Mouse (Mus musculus): ENCODE results near the gene Ccdc106. TPM values are rescaled to one million over a fixed set of nuclear protein-coding genes. Genes with fewer than 3 reads are reported as not detected.

Ccdc106 gene
- total RNA-seq, 1 experiment = 7.5 TPM

- in situ Hi-C loops (cut with MboI; ENCODE audit: low sequenced_read_pairs in 2 of 2, unreplicated experiment in 2 of 2) = no loop called here
- Histone ChIP-seq H3K9me3 (ENCODE audit: control insufficient read depth, insufficient read depth, low read depth, low read length) (no peaks in the 10 kb centered on the region), H3K36me3 (ENCODE audit: control insufficient read depth, insufficient read depth, low read length, poor library complexity, severe bottlenecking) (peaks cover 27% of the 10 kb centered on the region), H3K4me3 (ENCODE audit: insufficient read depth in 1 of 2, low read depth in 1 of 2, low read length in 2 of 2, poor library complexity in 1 of 2, severe bottlenecking in 1 of 2) (peak within 1 kb of the TSS; percentile 95 to 98), H3K9ac (ENCODE audit: insufficient read depth, low read depth, low read length, poor library complexity, severe bottlenecking) (peak within 1 kb of the TSS; percentile 100), H3K4me1 (ENCODE audit: control insufficient read depth in 2 of 2, insufficient read depth in 2 of 2, low read length in 2 of 2, poor library complexity in 1 of 2) (peaks cover 6 to 24% of the 10 kb centered on the region in 2 experiments; a peak in 3 of 4 replicates), H3K27ac (ENCODE audit: insufficient read depth, low read depth, low read length, poor library complexity, severe bottlenecking) (peak within 1 kb of the TSS; percentile 100)
- no peak for TF ChIP-seq MAFK (IDR thresholded peaks at IDR 0.05; ENCODE audit: insufficient read depth, low read depth, low read length)
- peak; percentile 82; the same call in 1 of the 2 replicates for TF ChIP-seq HCFC1 (IDR thresholded peaks at IDR 0.05; ENCODE audit: borderline replicate concordance, insufficient read depth, low read length)
- DNase-seq (ENCODE audit: low read depth, low spot score) = peak; percentile 98
Observed at GRCm38 (mm10) chr7:5014251-5015117, 5.9 kb upstream of the Ccdc106 start, which contains the start of the genes Zfp524 and Fiz1. Gene Zfp524 (plus strand): TSS chr7:5014415. Gene Fiz1 (minus strand): TSS chr7:5014697.

GRCm38 (mm10) chr7:5015118-5016001 is 5.0 kb upstream of the Ccdc106 start, which contains the start of gene Gm44973:
Gene Gm44973 (plus strand): TSS chr7:5015496.
- in situ Hi-C loops (cut with MboI; ENCODE audit: low sequenced_read_pairs in 2 of 2, unreplicated experiment in 2 of 2) = no loop called here
- H3K4me3 ChIP-seq (ENCODE audit: insufficient read depth in 1 of 2, low read depth in 1 of 2, low read length in 2 of 2, poor library complexity in 1 of 2, severe bottlenecking in 1 of 2) = peak within 1 kb of the TSS; percentile 95 to 98
- TF ChIP-seq MAFK (IDR thresholded peaks at IDR 0.05; ENCODE audit: insufficient read depth, low read depth, low read length) = peak; percentile 67
- TF ChIP-seq HCFC1 (IDR thresholded peaks at IDR 0.05; ENCODE audit: borderline replicate concordance, insufficient read depth, low read length) = no peak
- H3K27ac ChIP-seq (ENCODE audit: insufficient read depth, low read depth, low read length, poor library complexity, severe bottlenecking) = peak within 1 kb of the TSS; percentile 100
- no peaks in the 10 kb centered on the region for H3K9me3 ChIP-seq (ENCODE audit: control insufficient read depth, insufficient read depth, low read depth, low read length)
- H3K9ac ChIP-seq (ENCODE audit: insufficient read depth, low read depth, low read length, poor library complexity, severe bottlenecking) = peak within 1 kb of the TSS; percentile 100
- peaks cover 22% of the 10 kb centered on the region for H3K36me3 ChIP-seq (ENCODE audit: control insufficient read depth, insufficient read depth, low read length, poor library complexity, severe bottlenecking)
- peak; percentile 89 for DNase-seq (ENCODE audit: low read depth, low spot score)
- peaks cover 7 to 24% of the 10 kb centered on the region in 2 experiments; a peak in 3 of 4 replicates for H3K4me1 ChIP-seq (ENCODE audit: control insufficient read depth in 2 of 2, insufficient read depth in 2 of 2, low read length in 2 of 2, poor library complexity in 1 of 2)

GRCm38 (mm10) chr7:5016057-5016456 is 4.3 kb upstream of the Ccdc106 start:
- peak overlapping the region; percentile 63; the same call in 1 of the 2 replicates for H3K9ac ChIP-seq (ENCODE audit: insufficient read depth, low read depth, low read length, poor library complexity, severe bottlenecking)
- no peaks in the 10 kb centered on the region for H3K9me3 ChIP-seq (ENCODE audit: control insufficient read depth, insufficient read depth, low read depth, low read length)
- in situ Hi-C loops (cut with MboI; ENCODE audit: low sequenced_read_pairs in 2 of 2, unreplicated experiment in 2 of 2) = no loop called here
- no peak for DNase-seq (ENCODE audit: low read depth, low spot score)
- H3K4me1 ChIP-seq (ENCODE audit: control insufficient read depth in 2 of 2, insufficient read depth in 2 of 2, low read length in 2 of 2, poor library complexity in 1 of 2) = peaks cover 7 to 23% of the 10 kb centered on the region in 2 experiments; a peak in 3 of 4 replicates
- TF ChIP-seq CHD2 (IDR thresholded peaks at IDR 0.05; ENCODE audit: low read depth, low read length) (no peak), MAFK (IDR thresholded peaks at IDR 0.05; ENCODE audit: insufficient read depth, low read depth, low read length) (no peak), HCFC1 (IDR thresholded peaks at IDR 0.05; ENCODE audit: borderline replicate concordance, insufficient read depth, low read length) (no peak), ZC3H11A (IDR thresholded peaks at IDR 0.05; ENCODE audit: borderline replicate concordance, low read depth, low read length) (no peak), ZNF384 (IDR thresholded peaks at IDR 0.05; ENCODE audit: low read depth, low read length) (no peak)
- no peak overlapping the region; the same call in 1 of the 2 replicates for H3K27ac ChIP-seq (ENCODE audit: insufficient read depth, low read depth, low read length, poor library complexity, severe bottlenecking)
- peaks cover 15% of the 10 kb centered on the region for H3K36me3 ChIP-seq (ENCODE audit: control insufficient read depth, insufficient read depth, low read length, poor library complexity, severe bottlenecking)
- H3K4me3 ChIP-seq (ENCODE audit: insufficient read depth in 1 of 2, low read depth in 1 of 2, low read length in 2 of 2, poor library complexity in 1 of 2, severe bottlenecking in 1 of 2) = peak overlapping the region; percentile 71 to 95

GRCm38 (mm10) chr7:5016920-5017319 is 3.4 kb upstream of the Ccdc106 start:
- no peak for DNase-seq (ENCODE audit: low read depth, low spot score)
- TF ChIP-seq HCFC1 (IDR thresholded peaks at IDR 0.05; ENCODE audit: borderline replicate concordance, insufficient read depth, low read length) (no peak), MAFK (IDR thresholded peaks at IDR 0.05; ENCODE audit: insufficient read depth, low read depth, low read length) (no peak), ZC3H11A (IDR thresholded peaks at IDR 0.05; ENCODE audit: borderline replicate concordance, low read depth, low read length) (no peak), ZNF384 (IDR thresholded peaks at IDR 0.05; ENCODE audit: low read depth, low read length) (no peak), CHD2 (IDR thresholded peaks at IDR 0.05; ENCODE audit: low read depth, low read length) (no peak)
- H3K9me3 ChIP-seq (ENCODE audit: control insufficient read depth, insufficient read depth, low read depth, low read length) = no peaks in the 10 kb centered on the region
- H3K9ac ChIP-seq (ENCODE audit: insufficient read depth, low read depth, low read length, poor library complexity, severe bottlenecking) = no peak overlapping the region
- H3K36me3 ChIP-seq (ENCODE audit: control insufficient read depth, insufficient read depth, low read length, poor library complexity, severe bottlenecking) = peaks cover 7% of the 10 kb centered on the region
- in situ Hi-C loops (cut with MboI; ENCODE audit: low sequenced_read_pairs in 2 of 2, unreplicated experiment in 2 of 2) = no loop called here
- H3K4me1 ChIP-seq (ENCODE audit: control insufficient read depth in 2 of 2, insufficient read depth in 2 of 2, low read length in 2 of 2, poor library complexity in 1 of 2) = peaks cover 7 to 15% of the 10 kb centered on the region in 2 experiments; a peak in 3 of 4 replicates
- no peak overlapping the region for H3K27ac ChIP-seq (ENCODE audit: insufficient read depth, low read depth, low read length, poor library complexity, severe bottlenecking)
- no peak overlapping the region for H3K4me3 ChIP-seq (ENCODE audit: insufficient read depth in 1 of 2, low read depth in 1 of 2, low read length in 2 of 2, poor library complexity in 1 of 2, severe bottlenecking in 1 of 2)

Measured in ES-E14 (cell line).